Mouse (Mus musculus) gastrocnemius, adult 8-10 months (tissue): ENCODE measurements around the gene Ptprm. TPM values are rescaled to one million over a fixed set of nuclear protein-coding genes. Genes with fewer than 3 reads are reported as not detected.

ENCODE experiments used
- DNase-seq, 2 experiments: peaks; one replicate each; pipeline ENCODE4 v3.0.0; 2022; ENCODE audit warnings: low spot score in 2 of 2
- total RNA-seq, 4 experiments: library from RNA; stranded (reverse); gene quantifications; 2 replicates each; pipeline ENCODE4 v1.2.4; 2022

Gene Ptprm
- total RNA-seq, 4 experiments from 2014 or later = 20.1 to 26.0 (median 22.7) TPM

DNA sequence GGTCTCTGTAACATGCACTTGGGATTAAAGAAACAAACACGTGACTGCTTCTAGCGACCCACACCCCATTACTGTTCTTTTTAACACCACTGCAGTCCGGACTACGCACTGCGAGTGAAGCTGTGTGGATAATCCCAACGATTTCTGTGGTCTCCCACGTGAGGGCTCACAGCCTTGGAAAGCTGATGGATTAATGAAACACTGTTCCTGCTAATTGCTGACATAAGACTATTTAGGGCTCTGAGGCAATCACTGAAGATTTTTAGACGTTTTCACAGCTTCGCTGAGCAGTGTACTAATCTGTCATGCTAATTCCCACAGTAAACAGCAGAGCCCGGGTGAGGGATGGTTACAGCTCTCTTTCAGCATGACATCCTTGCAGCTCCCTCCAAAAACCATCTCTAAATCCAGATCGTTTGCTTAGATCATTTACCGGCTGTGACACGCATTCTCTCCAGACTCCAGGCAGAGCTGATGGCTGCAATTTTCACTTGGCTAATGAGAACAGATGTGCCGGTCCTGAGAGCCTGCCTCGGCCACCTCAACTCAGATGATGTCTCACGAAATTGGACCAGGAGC lies 63.5 kb downstream of the Ptprm start:
- DNase-seq = no peak

DNA sequence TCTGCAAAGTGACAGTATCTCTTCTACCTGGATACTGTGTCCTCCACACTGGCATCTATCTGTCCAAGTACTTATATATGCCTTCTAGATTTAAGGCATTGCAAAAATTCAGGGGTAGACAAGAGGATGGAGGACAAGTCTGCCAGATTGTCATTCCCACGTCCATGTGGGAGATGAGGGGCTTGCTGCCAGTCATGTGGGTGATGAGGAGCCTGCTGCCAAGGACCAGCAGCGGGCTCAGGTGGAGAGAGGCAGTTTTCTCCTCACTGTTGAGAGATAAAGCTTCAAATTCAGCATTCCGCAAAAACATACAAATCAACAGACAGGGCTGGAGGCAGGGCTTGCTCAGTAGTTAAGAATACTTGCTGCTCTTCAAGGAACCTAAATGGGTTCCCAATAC lies 66.8 kb downstream of the Ptprm start:
- no peak for DNase-seq

DNA sequence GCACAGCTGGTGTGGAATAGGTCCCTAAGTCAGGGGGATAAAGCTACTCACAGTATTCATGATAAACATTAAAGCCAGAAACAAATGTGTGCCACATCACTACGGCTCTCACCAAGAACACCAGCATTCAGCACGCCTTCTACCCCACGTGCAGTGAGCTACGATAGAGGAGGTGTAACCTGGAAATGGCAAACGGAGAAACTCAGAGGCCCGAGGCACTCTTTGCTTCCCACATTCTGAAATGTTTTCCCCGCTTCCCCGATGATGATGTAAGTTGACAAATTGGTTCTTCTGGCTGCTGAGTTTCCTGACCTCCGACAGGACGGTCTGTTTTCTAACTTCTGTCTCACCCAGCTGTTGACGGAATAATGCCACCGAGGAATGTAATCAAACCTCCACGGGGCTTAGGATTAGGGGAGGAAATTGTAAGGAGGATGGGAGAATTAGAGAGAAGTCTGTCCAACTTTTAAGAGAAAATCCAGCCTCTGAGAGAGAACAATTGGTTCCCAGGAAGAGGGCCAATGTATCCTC lies 72.6 kb downstream of the Ptprm start:
- no peak for DNase-seq

DNA sequence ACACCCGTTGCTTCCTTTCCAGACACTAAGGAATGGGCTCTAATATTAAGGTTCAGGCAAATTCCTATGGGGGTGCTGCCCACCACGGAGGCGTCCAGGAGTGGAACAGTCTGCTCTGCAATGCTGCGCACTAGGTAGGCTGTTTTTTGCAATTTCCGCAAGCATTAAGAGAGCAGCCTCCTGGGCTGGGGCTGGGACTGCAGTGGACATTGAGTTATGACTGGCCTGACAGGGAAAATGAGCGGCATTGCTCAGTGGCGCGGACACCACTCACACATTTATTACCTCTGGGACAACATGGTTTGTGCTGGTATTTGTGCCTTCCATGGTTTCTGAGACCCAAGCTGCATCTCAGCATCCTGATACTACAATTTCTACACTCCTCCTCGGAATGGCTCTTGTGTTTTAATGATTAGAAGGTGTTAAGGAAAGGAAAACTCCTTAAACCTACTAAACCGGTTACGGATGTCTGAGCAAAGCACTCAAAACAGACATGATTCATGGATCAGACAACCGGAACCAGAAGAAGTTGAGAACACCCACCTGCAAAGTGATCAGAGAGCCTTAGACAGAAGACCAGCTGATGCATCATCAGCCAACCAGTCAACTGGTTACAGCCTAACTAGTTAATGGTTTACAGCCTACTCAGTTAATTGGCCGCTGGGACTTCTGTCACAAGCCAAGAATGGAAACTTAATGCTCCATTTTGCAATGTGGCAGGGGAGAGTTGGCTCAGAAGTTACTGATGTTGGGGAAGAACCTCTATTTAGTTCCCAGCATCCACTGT lies 76.9 kb downstream of the Ptprm start:
- DNase-seq = no peak

DNA sequence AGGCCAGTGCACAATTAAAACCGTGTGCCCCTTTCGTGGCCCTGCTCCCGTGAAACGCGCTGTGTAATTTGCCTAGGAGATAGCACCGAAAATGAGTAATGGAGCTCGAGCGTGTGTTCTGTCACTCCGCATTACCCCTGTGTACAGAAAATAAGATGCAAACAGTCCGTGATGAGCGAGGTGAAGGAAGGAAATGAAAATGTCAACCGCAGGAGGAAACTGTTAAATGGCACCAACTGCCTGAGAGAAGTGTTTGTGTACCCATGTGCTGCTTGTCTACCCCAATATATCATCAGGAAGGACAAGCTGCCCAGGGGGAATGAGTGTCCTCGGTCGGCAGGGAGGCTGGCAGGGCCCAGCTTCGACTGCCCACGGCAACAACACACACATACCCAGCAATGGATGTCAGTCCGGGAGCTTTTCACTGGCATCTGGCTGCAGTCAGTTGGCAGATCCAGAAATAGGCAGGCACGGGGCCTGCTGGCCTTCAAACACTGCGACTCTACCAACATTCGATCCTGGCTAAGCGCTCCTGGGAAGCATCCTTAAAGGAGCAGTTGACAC lies 79.6 kb downstream of the Ptprm start:
- peak; percentile 66 to 74 for DNase-seq

DNA sequence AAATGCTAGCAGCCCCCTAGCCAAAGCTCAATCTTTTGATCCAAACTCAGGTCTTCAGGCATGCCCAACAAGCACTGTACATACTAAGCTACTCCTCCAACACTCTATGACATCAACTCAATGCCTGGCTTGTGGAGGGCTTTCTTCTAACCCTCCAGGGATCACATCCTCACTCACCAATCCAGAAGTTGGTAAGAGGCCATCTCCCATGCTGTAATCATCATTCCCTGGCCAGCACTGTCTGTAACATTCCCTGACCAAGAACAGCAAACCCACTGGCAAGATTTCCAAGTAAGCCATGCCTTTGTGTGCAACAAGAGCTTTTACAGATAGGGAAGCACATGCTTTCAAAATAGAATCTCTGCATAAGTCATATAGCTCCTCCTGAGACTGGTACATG lies 81.3 kb downstream of the Ptprm start:
- DNase-seq = no peak

DNA sequence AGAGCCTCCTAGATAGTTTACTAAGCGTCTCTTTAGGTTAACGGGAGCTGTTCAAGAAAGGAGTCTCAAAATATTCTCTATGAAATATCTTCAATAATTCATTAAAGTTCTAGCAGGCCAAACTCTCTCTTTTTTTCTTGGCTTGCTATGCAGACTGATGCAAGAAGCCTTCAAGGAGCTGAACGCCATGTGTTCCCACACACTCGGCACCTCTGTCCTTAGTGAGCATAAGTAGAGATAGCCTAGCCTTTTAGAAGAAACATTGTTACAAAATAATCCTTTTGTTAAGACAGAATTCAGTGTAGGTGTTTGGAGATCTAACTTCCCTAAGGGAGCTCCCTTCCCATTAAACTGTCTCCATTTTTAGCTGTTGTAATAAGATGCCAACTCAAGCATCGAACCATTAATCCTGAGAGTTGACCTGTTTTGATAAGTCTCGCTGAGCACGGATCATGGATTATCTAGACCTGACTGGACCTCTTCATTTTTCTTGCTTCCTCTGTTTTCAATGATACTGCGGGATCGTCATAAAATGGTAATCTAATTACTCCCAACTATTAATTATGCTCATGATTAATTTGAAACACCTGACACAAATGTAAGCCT lies 85.7 kb downstream of the Ptprm start:
- no peak for DNase-seq

DNA sequence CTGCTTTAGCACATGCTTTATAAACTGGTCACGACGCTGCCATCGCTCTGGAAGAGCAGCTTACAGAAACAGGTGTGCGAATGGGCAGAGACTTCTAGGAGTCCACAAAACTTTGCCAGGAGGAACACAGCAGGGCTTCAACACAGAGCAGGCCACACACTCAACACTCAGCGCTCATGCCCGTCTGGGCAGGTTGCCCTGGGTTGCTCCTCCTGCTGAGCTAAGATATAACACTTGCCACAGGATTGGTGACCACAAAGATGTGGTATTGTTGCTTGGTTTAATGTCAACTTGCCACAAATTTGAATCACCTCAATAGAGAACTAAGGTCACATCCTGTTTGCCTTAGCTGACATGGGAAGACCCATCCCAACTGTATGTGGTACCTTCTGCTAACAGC lies 88.0 kb downstream of the Ptprm start:
- no peak for DNase-seq

DNA sequence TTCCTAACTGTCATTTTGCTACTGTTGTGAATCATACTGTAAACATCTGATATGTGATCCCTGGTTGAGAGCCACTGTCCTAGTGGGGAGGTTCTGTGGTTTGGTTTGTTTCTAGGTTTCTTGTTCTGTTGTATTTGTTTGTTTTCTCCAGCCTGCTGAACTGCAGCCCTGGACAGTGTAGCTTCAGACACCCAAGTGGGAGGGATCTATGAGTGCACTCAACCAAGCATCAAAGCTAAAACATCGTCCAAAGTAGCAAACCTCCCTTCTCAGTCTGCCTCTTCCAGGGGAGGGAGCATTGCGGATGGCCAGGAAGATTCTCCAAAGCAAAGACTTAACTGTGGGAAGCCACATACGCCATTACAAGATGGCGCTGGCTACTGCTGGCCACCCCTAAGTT lies 88.7 kb downstream of the Ptprm start:
- DNase-seq = no peak

DNA sequence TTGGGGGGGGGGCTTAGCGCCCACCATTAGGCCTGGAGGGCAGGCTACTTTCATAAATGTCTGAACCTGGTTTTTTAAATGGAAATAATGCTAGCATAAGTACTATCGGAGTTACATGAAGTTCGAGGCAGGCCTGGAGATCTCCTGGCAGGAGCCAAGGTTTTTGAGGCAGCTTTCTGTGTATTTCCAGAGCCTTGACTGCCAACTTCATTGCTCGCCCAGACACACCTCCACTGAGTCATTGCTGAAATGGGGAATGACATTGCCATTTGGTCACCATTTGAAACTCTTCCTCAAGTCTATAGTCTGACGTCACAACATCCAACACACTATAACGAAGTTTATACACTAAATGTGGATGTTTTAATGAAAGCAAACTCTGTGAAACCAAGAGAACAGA lies 89.5 kb downstream of the Ptprm start:
- DNase-seq = no peak

DNA sequence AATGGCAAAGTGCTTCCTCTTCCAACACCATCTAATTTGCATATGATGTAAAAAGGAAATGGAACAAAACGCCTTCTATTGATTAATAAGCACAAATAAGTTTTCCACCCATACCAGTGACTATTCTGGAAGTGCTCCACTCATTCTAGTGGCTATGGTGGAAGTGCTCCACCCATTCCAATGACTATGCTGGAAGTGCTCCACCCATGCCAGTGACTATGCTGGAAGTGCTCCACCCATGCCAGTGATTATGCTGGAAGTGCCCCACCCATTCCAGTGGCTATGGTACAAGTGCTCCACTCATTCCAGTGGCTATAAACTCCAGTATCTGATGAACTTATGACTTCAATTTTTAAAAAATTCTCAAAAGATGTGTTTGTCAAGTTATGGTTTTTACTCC lies 91.2 kb downstream of the Ptprm start:
- no peak for DNase-seq

DNA sequence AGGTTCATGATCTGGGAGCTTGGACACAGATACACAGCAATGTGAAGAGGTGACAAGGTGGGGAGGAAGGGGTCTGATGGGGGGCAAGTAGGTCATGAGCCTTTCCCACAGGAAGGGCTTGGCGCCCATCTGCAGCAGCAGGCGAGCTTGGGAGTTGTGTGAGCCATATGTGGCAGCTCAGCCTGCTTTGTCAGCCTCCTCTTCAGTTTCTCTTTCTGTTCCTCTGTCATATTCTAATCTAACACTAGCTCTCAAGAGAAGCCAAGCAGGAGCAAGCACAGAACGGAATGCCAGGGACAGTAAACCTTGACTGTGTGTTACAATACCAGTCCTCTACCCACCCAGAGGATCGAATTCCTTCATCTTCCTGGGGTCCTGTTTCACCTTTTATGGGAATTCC lies 94.2 kb downstream of the Ptprm start:
- DNase-seq = no peak

DNA sequence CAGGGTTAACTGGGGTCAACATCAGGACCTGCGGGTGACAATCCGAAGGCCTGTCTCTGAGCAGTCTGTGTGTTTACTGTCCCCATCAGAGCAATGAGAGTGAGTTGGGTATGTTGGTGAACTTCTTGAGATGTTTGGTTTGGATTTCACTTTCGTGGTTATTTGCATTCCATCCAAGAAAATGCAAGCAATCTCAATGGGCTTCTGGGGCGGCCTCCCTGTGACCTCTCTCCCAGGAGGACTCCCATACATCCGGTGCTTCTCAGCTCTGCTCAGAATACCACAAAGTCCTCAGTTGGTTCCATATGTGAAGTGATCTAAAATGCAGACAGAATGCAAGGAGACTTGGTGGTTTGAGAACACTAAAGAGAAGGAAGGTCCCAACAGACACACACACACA lies 96.5 kb downstream of the Ptprm start:
- DNase-seq = no peak

DNA sequence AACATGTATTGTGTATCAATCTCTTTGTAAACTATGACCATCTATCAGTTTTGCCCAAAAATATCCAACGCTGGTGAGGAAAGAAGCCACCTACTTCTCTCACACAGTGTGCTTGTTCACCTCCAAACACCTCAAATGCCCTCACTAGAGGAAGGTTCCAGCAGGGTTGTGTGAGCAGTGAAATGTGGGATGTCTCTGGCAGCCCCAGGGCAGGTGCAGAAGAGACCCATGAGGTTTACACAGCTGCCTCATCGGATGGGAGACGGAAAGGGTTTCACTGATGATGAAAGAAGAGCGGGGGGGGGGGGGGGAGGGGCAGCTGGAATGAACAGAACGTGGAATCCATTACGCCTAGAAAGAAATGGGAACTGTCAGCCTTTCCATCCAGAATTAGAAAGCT lies 98.1 kb downstream of the Ptprm start:
- DNase-seq = no peak

DNA sequence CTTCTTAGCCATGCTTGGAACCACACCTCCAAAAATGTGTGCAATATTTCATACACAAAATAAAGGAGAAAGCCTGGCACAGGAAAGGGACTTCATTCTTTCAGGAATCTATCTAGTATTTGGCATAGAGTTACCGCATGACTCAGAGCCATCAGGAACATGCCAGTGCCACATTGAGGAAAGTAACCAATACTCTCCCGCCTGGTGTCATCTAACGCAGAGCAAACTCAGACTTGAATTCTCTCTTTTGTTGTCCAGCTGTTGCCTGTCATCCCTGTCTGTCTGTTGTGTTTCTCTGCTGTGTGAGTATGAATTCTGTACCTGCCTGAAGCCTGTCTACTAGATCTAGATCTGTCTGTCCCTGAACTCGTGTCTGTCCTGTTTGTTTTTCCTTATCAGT lies 100.8 kb downstream of the Ptprm start:
- no peak for DNase-seq

DNA sequence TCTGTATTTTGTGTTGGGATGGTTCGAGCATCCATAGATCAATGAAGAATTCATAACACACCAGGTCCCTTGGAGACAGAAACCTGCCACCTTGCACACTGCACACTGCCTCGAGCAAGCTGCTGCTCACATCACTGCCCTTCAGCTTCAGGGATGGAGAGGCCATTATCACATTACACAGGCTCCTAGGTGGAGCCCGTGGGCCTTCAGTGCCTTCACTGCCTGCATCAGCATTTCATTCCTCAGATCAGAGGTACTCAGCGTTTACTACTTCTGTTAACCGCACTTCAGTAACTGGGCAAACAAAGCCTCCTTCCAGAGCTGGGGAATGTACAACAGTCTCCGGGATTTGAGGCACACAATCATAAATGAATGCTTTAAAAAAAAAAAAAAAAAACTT lies 101.3 kb downstream of the Ptprm start:
- no peak for DNase-seq

DNA sequence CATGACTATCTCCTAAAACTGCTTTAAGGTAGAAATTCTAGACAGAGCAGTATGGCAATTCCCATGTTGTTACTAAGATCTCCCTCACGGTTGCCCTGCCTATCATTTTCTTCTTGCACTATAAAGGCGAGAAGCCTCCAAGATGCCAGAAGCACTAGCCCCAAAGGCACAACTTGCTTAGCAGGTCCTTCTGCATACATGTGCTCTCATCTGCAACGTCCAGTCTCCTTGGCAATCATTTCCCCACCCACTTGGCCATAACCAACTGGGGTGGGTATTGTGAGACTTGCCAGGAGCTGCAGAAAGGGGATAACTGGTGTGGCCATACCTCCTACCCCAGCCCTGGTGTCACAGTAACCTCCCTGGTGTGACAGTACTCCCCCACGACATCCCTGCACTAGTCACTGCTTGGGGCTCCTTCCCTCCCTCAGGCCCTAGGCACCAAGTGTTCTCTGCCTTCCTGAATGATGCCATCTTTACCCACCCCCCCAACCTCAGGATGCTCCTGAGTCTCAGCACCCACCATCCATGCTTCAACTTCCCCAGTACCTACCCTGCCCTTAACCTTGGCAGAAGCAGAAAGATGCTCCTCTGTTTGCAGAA lies 108.9 kb downstream of the Ptprm start:
- DNase-seq = no peak

DNA sequence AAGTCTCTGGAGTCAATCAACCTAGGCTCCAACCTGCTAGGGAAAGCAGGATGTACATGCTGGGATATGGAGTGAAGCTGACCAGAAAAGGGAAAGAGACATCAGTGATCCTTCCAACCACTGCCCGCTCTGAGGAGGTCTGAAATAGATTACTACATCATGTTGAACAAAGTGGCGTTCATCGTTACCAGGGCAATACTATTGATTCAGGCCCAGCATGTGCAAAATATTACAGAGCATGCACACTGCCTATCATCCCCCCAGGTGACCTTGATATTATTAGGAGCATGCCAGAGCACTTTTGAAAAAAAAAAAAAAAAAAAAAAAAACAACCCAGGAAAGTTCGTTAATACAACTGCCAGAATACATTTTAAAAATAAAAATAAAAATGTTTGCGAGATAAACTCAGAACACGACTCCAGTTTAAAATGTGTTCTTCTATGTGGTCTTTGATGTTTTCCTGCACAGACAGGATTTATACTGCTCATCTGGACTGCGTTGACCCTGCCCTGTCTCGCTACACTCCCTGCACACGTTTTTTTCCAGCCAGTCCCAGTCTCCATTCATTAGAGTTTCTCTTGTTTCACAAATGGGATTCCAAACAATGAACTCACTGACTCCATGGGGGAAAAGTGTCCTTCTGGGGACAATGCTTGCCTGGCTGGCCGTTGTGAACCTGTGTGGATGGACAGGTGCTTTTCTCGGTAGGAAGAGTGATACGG lies 111.3 kb downstream of the Ptprm start:
- DNase-seq = no peak

DNA sequence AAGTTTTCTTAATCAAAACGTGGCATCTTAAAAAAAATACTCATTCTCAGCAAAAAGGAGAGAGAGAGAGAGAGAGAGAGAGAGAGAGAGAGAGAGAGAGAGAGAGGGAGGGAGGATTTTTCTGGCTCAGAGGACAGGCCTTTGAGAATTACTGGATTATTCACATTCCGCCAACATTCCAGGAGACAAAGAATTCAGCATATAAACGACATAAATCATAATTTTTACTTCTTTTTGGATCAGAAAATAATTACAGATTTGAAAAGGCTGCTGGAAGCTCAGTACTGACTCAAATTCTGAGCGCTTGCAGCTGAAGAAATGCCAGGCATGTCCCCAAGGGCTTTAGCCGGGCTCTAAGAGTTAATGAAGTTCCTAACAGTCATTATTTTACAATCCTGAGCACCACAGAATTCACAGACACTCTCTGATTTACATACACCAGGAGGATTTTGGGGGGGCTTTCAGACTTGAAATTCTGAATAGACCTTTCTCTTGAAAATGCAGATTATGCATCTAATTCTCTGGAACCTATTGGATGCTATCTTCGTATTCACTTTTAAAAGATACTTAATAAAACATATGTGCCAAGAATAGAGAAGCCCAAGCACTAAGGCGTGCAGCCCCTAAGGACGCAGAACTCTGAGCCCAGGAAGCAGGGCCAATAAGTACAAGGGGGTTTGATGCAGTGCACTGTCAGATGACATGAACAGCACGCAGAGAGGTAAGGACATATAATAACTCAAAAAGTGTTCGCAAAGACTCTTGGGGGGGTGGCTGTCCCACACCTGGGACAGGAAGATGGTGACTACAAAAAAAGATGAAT lies 112.1 kb downstream of the Ptprm start:
- DNase-seq = no peak

DNA sequence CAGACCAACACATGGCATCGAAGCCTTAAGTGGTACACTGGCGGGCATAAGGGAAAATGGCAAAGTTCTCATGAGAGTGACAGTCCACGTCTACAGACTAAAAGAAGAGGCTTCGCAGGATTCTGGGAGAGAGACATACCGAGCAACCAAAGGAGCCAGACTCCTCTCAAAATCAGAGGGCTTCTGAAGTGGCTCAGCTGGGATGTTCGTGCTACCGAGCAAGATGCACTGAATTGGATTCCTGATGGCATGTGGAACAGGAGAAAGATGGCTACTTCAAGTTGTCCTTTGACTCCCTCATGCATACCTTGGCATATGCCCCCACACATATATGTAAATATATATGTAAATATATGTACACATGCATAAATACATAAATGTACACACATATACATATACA lies 115.4 kb downstream of the Ptprm start:
- DNase-seq = no peak
